Mouse (Mus musculus) intestine, embryonic 16.5 days (tissue): Measurements from ENCODE around the gene Colq. TPM values are rescaled to one million over a fixed set of nuclear protein-coding genes. Genes with fewer than 3 reads are reported as not detected.

Source experiments
- ATAC-seq: fragments of 200-750 bp; cut with Nextera tagmentation; 2 replicates; pipeline ENCODE4 v1.8.0; 2017; ENCODE audit warnings: moderate TSS enrichment, moderate library complexity
- H3K27ac ChIP-seq: fragments of 300-500 bp; sonication (generic); 2 replicates; pipeline ENCODE4 v1.5.1; 2014; ENCODE audit warnings: mild to moderate bottlenecking, low read length
- H3K27me3 ChIP-seq: fragments of 300-500 bp; sonication (generic); replicated peaks from 2 replicates; pipeline ENCODE4 v1.6.1; 2014; ENCODE audit warnings: low read length, control low read depth, mixed read lengths; ENCODE audit not compliant: control insufficient read depth, insufficient read depth
- H3K36me3 ChIP-seq: fragments of 300-500 bp; sonication (generic); 2 replicates; pipeline ENCODE4 v1.6.1; 2014; ENCODE audit warnings: low read length, control low read depth; ENCODE audit not compliant: control insufficient read depth, insufficient read depth
- H3K4me1 ChIP-seq: fragments of 300-500 bp; sonication (generic); 2 replicates; pipeline ENCODE4 v1.6.1; 2014; ENCODE audit warnings: low read length, control low read depth, mixed read lengths; ENCODE audit not compliant: control insufficient read depth, insufficient read depth
- H3K4me2 ChIP-seq: fragments of 300-500 bp; sonication (generic); 2 replicates; pipeline ENCODE4 v1.6.1; 2014; ENCODE audit warnings: low read depth, low read length, control low read depth
- H3K4me3 ChIP-seq: fragments of 300-500 bp; sonication (generic); 2 replicates; pipeline ENCODE4 v1.5.1; 2014; ENCODE audit warnings: mild to moderate bottlenecking, low read length
- H3K9ac ChIP-seq: fragments of 300-500 bp; sonication (generic); 2 replicates; pipeline ENCODE4 v1.6.1; 2014; ENCODE audit warnings: low read depth, low read length
- H3K9me3 ChIP-seq: fragments of 300-500 bp; sonication (generic); 2 replicates; pipeline ENCODE4 v1.6.1; 2016; ENCODE audit warnings: low read length, control low read depth; ENCODE audit not compliant: control insufficient read depth
- WGBS: fragments of 180-500 bp; shearing (Covaris S2); extraction: QIAGEN DNeasy Blood & Tissue Kit; methylation state at CpG from one replicate; pipeline ENCODE4 v1.1.7; 2014; 5-methylcytosine and 5-hydroxymethylcytosine counted together
- polyA plus RNA-seq: library from polyadenylated mRNA; unstranded; fragments of >200 nt; fragmentation: Nextera tagmentation; extraction: Ambion mirVana; gene quantifications from 2 replicates; pipeline ENCODE4 v1.2.1, GENCODE M21; 2015

The Colq gene
- polyA plus RNA-seq, 1 experiment from 2014 or later: 0.92 TPM

DNA sequence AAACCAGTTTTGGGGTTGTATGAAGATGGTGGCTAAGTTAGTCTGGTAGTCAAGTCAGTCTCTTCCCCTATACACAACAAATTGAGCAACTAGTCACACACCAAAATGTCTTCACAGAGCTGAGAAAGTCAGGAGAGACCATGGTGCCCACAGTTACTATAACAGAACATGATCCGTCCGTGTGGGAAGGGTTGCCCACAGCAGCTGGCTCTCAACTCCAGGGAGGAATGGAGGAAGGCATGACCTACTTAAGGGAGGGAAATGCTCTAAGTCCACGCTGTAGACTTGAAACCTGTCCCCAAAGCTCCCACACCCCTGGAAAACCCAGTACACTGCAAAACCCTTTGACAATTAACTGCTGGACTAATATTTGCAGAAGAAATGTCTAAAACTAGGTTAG lies 80.8 kb downstream of the Colq start:
- Histone ChIP-seq H3K9ac (no peak overlapping the region), H3K9me3 (no peaks in the 10 kb centered on the region), H3K36me3 (peaks cover 11% of the 10 kb centered on the region), H3K27me3 (no peaks in the 10 kb centered on the region), H3K4me2 (no peak overlapping the region), H3K4me1 (no peaks in the 10 kb centered on the region), H3K27ac (no peak overlapping the region), H3K4me3 (no peak overlapping the region)
- ATAC-seq: no peak
- 83% methylated on average over 3 of the region's 3 CpGs for WGBS

DNA sequence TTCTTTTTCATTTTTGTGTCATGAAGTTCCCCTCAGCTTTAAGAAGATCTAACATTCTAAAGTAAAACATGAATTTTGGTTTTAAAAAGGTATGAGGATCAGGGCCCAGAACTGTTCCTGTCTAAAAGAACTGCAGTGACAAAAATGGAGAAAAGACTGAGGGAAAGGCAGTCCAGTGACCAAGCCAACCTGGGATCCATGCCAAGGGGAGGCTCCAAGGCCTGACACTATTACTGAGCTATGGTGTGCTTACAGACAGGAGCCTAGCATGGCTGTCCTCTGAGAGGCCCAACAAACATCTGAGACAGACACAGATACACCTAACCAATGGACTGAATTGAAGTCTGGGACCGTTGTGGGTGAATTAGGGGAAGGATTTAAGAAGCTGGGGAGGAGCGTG lies 81.2 kb downstream of the Colq start:
- 93% methylated on average over 2 of the region's 2 CpGs for WGBS
- Histone ChIP-seq H3K4me2 (no peak overlapping the region), H3K4me1 (no peaks in the 10 kb centered on the region), H3K9ac (no peak overlapping the region), H3K27me3 (no peaks in the 10 kb centered on the region), H3K36me3 (peaks cover 12% of the 10 kb centered on the region), H3K9me3 (no peaks in the 10 kb centered on the region), H3K27ac (no peak overlapping the region), H3K4me3 (no peak overlapping the region)
- ATAC-seq: no peak

- H3K4me2 ChIP-seq: no peak overlapping the region
- H3K4me1 ChIP-seq: no peaks in the 10 kb centered on the region
- H3K4me3 ChIP-seq: no peak overlapping the region
- WGBS: 93% methylated on average over 6 of the region's 6 CpGs
- no peaks in the 10 kb centered on the region for H3K9me3 ChIP-seq
- H3K9ac ChIP-seq: no peak overlapping the region
- H3K27me3 ChIP-seq: no peaks in the 10 kb centered on the region
- ATAC-seq: no peak
- H3K36me3 ChIP-seq: peaks cover 20% of the 10 kb centered on the region
- no peak overlapping the region for H3K27ac ChIP-seq
These were observed 84.7 kb downstream of the Colq start for GRCm38 (mm10) chr14:31506456-31506855.

GRCm38 (mm10) chr14:31503406-31503805 lies 87.7 kb downstream of the Colq start:
- no peaks in the 10 kb centered on the region for H3K27me3 ChIP-seq
- H3K4me2 ChIP-seq: no peak overlapping the region
- H3K4me3 ChIP-seq: no peak overlapping the region
- ATAC-seq: no peak
- H3K9me3 ChIP-seq: no peaks in the 10 kb centered on the region
- 88% methylated on average over 13 of the region's 13 CpGs for WGBS
- no peak overlapping the region for H3K27ac ChIP-seq
- no peak overlapping the region for H3K9ac ChIP-seq
- peaks cover 17% of the 10 kb centered on the region for H3K36me3 ChIP-seq
- no peaks in the 10 kb centered on the region for H3K4me1 ChIP-seq

DNA sequence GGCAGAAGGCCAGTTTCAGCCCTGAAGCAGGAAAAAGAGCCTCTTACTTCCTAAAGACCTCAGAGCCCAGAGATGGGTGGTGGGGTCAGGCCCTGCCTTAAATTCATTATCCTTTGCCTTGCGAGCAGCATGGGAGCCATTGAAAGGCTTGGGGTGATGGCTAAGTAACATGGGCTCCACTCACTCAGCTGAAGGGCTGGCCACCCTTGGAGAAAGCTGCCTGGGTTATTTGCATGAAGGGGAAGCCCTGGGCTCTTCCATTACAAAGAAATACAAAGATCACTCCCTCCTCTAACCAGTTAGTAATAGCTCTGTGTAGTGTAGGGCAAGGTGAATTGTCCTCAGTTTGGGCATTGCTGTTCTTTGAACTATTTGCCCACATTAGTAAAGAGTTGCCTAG lies 91.6 kb downstream of the Colq start:
- H3K9ac ChIP-seq: no peak overlapping the region
- H3K4me2 ChIP-seq: no peak overlapping the region
- no peak overlapping the region for H3K27ac ChIP-seq
- H3K4me3 ChIP-seq: no peak overlapping the region
- 89% methylated on average over 1 of the region's 1 CpGs for WGBS
- peaks cover 5% of the 10 kb centered on the region for H3K36me3 ChIP-seq
- ATAC-seq: no peak
- no peaks in the 10 kb centered on the region for H3K27me3 ChIP-seq
- no peaks in the 10 kb centered on the region for H3K9me3 ChIP-seq
- peaks cover 10% of the 10 kb centered on the region for H3K4me1 ChIP-seq

GRCm38 (mm10) chr14:31496241-31496646 lies 94.9 kb downstream of the Colq start:
- no peak overlapping the region for H3K27ac ChIP-seq
- peak overlapping the region; percentile 67 for H3K4me3 ChIP-seq
- peaks cover 18% of the 10 kb centered on the region for H3K4me1 ChIP-seq
- peak; percentile 26; the same call in 1 of the 2 replicates for ATAC-seq
- peak overlapping the region; percentile 77 for H3K4me2 ChIP-seq
- peak overlapping the region; percentile 83 for H3K9ac ChIP-seq
- peaks cover 4% of the 10 kb centered on the region for H3K36me3 ChIP-seq
- 30% methylated on average over 7 of the region's 7 CpGs for WGBS
- H3K27me3 ChIP-seq: no peaks in the 10 kb centered on the region
- H3K9me3 ChIP-seq: no peaks in the 10 kb centered on the region

DNA sequence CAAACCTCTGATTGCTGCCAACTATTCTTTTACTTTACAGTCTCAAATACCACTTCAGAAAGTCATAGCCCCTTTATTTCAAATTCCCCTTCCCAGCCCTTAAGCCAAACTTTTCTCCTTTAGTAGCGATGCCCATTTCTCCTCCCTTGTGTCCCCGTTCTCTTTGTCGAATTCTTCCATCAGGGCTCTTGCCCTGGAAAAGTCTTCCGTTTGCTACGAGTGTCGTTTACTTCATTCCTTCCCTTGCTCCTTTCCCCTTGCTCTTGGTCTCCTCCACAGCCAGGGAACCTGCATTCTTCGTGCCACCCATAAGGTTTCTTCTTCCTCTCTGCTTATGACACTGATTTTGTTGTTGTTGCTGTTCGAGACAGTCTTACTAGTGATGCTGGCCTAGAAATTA lies 95.6 kb downstream of the Colq start:
- H3K9me3 ChIP-seq: no peaks in the 10 kb centered on the region
- peaks cover 4% of the 10 kb centered on the region for H3K36me3 ChIP-seq
- no peak for ATAC-seq
- 2% methylated on average over 8 of the region's 8 CpGs for WGBS
- H3K4me3 ChIP-seq: peak overlapping the region; percentile 67
- peak overlapping the region; percentile 83 for H3K9ac ChIP-seq
- H3K27me3 ChIP-seq: no peaks in the 10 kb centered on the region
- peak overlapping the region; percentile 77 for H3K4me2 ChIP-seq
- 0 out of 2 replicates have a peak overlapping the region, but pooled peaks have one; percentile 33 for H3K27ac ChIP-seq
- peaks cover 18% of the 10 kb centered on the region for H3K4me1 ChIP-seq

DNA sequence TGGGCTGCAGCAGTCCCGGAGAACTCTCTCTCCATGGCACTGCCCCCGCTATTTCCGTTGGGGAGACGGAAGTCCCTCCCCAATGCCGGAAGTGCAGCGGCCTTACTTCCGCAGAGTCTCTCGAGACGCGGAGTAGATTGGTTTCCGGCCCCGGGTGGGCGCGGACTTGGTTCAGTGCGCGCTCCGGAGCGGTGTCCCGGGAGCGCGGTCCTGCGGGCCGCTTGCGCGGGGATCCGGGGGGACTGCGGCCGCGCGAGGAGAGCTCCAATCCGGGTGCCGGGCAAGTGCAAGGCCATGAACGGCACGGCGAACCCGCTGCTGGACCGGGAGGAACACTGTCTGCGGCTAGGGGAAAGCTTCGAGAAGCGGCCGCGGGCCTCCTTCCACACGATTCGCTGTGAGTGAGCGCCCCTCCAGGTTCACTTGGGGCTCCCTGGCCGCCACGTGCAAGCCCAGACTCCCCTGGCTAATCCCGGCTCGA lies 96.1 kb downstream of the Colq start, which contains the start of gene Mettl6:
Gene Mettl6 (minus strand): TSS at position 66 of the 481 bp plus-strand sequence.
- ATAC-seq: peak; percentile 97
- Histone ChIP-seq H3K9me3 (no peaks in the 10 kb centered on the region), H3K27ac (peak within 1 kb of the TSS; percentile 85), H3K27me3 (no peaks in the 10 kb centered on the region), H3K4me1 (peaks cover 18% of the 10 kb centered on the region), H3K4me3 (peak within 1 kb of the TSS; percentile 67), H3K4me2 (peak within 1 kb of the TSS; percentile 81), H3K9ac (peak within 1 kb of the TSS; percentile 83), H3K36me3 (peaks cover 4% of the 10 kb centered on the region)
- under 1% methylated on average over 48 of the region's 49 CpGs for WGBS

DNA sequence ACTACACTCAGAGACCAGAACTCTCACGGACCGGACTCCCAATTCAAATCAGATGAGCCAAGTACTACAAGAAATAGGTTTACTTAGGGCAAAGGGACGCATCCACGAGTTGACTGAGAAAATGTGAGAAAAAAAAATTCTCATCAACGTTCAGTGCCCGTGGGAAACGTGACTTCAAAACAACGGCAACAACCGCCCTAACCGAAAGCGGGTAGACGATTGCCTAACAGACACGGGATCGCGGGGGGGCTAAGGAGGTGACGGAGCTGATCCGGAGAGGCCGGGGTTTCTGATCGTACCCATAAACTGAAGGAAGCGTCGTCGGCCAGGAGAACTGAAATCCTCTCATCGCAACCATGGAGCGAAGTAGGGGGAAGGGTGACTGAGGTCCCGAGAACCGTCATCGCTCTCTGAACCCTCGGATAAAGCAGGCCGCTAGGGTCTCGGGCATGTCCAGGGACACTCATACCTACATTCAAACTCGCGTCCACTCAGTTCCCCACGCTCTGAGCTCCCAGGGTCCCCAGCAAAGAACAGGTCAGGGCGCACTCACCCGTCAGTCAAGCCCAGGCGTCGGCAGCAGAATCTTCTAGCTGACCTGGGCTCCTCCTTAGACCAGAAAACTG lies 96.7 kb downstream of the Colq start, which contains the start of gene Eaf1:
Gene Eaf1 (plus strand): TSS at position 51 of the 626 bp plus-strand sequence.
- Histone ChIP-seq H3K4me1 (peaks cover 18% of the 10 kb centered on the region), H3K9me3 (no peaks in the 10 kb centered on the region), H3K4me2 (peak within 1 kb of the TSS; percentile 81), H3K27me3 (no peaks in the 10 kb centered on the region), H3K36me3 (peaks cover 5% of the 10 kb centered on the region), H3K9ac (peak within 1 kb of the TSS; percentile 83), H3K4me3 (peak within 1 kb of the TSS; percentile 67), H3K27ac (peak within 1 kb of the TSS; percentile 85)
- WGBS: 1% methylated on average over 37 of the region's 37 CpGs
- ATAC-seq: peak; percentile 66
